Mouse (Mus musculus): ENCODE data around the gene Eps8.

GRCm38 (mm10) chr6:137482891-137483290 lies 171.8 kb downstream of the Eps8 start:
- TF ChIP-seq CTCF (IDR thresholded peaks at IDR 0.05; ENCODE audit: low read depth, low read length) (no peak), POLR2A (IDR thresholded peaks at IDR 0.05; ENCODE audit: insufficient read depth, low read length) (no peak), EP300 (IDR thresholded peaks at IDR 0.05; ENCODE audit: insufficient read depth, low read depth, low read length) (no peak)

Measured in ES-Bruce4 (cell line).